Mouse (Mus musculus) left cerebral cortex, postnatal 25 days (tissue): ENCODE data around the gene Hoxc4. TPM values are rescaled to one million over a fixed set of nuclear protein-coding genes. Genes with fewer than 3 reads are reported as not detected.
A peak's percentile ranks its signal among the peaks of the same experiment; 100 is the strongest.

Experiments
- DNase-seq, 2 experiments: peaks; one replicate each; pipeline ENCODE4 v3.0.0; 2022; ENCODE audit warnings: low spot score in 2 of 2, mixed read lengths in 1 of 2
- intact Hi-C: fragments of 180-260 bp; cut with DNase I; formaldehyde crosslinking; loops from one replicate; pipeline ENCODE4 v1.15.1; 2025
- total RNA-seq, 2 experiments: library from RNA; stranded (reverse); gene quantifications; 2 replicates each; pipeline ENCODE4 v1.2.3; 2021

Gene Hoxc4
- total RNA-seq, 2 experiments from 2014 or later = not detected

- intact Hi-C loops = loop anchor here (5.0 kb wide), 1 partner anchor 113 kb away; no protein-coding TSS in a partner anchor
- no peak for DNase-seq
Observed at GRCm38 (mm10) chr15:103009265-103010111, 9.2 kb upstream of the Hoxc4 start.

GRCm38 (mm10) chr15:103010112-103010846 is 8.5 kb upstream of the Hoxc4 start:
- intact Hi-C loops = loop anchor here (5.0 kb wide), 1 partner anchor 112 kb away; no protein-coding TSS in a partner anchor
- no peak for DNase-seq

- intact Hi-C loops = loop anchor here (5.0 kb wide), 1 partner anchor 111 kb away; no protein-coding TSS in a partner anchor
- DNase-seq = no peak
Observed at GRCm38 (mm10) chr15:103010847-103011555, 7.7 kb upstream of the Hoxc4 start.

GRCm38 (mm10) chr15:103011928-103012486 is 6.7 kb upstream of the Hoxc4 start:
- intact Hi-C loops = loop anchor here (2.0 to 5.0 kb wide), 2 partner anchors 110 to 161 kb away; no protein-coding TSS in a partner anchor
- DNase-seq = no peak

GRCm38 (mm10) chr15:103013238-103013984 is 5.3 kb upstream of the Hoxc4 start:
- intact Hi-C loops = loop anchor here (1.0 to 5.0 kb wide), 3 partner anchors 109 to 159 kb away; no protein-coding TSS in a partner anchor
- peak; percentile 40 to 44 for DNase-seq

- intact Hi-C loops = loop anchor here (5.0 kb wide), 1 partner anchor 108 kb away; no protein-coding TSS in a partner anchor
- DNase-seq = no peak
Observed at GRCm38 (mm10) chr15:103014166-103015008, 4.3 kb upstream of the Hoxc4 start.

GRCm38 (mm10) chr15:103015009-103015399 is 3.7 kb upstream of the Hoxc4 start:
- DNase-seq = no peak
- intact Hi-C loops = no loop called here

- intact Hi-C loops = no loop called here
- DNase-seq = no peak
Observed at GRCm38 (mm10) chr15:103015406-103016166, 3.1 kb upstream of the Hoxc4 start.

GRCm38 (mm10) chr15:103020899-103021418 is 2.2 kb downstream of the Hoxc4 start:
- intact Hi-C loops = no loop called here

GRCm38 (mm10) chr15:103021544-103021943 is 2.8 kb downstream of the Hoxc4 start:
- no peak for DNase-seq
- intact Hi-C loops = no loop called here

More at GRCm38 (mm10) chr15:103020899-103021418, 2.2 kb downstream of the Hoxc4 start:
- DNase-seq = no peak

GRCm38 (mm10) chr15:103024131-103024530 is 5.4 kb downstream of the Hoxc4 start:
- DNase-seq = no peak
- intact Hi-C loops = no loop called here

- DNase-seq = no peak
- intact Hi-C loops = no loop called here
Observed at GRCm38 (mm10) chr15:103027266-103028235, 8.8 kb downstream of the Hoxc4 start.

GRCm38 (mm10) chr15:103028916-103029512 is 10.3 kb downstream of the Hoxc4 start:
- no peak for DNase-seq
- intact Hi-C loops = no loop called here

GRCm38 (mm10) chr15:103030142-103030541 is 11.4 kb downstream of the Hoxc4 start:
- DNase-seq = no peak
- intact Hi-C loops = loop anchor here (10.0 kb wide), 1 partner anchor 105 kb away; the partner anchor contains the start of gene Hoxc13

GRCm38 (mm10) chr15:103032167-103032566 is 13.4 kb downstream of the Hoxc4 start:
- intact Hi-C loops = loop anchor here (10.0 kb wide), 1 partner anchor 107 kb away; the partner anchor contains the start of gene Hoxc13
- DNase-seq = no peak
